Mouse (Mus musculus) kidney, embryonic 16.5 days (tissue): ENCODE results near the gene C2. TPM values are rescaled to one million over a fixed set of nuclear protein-coding genes. Genes with fewer than 3 reads are reported as not detected.
A peak's percentile ranks its signal among the peaks of the same experiment; 100 is the strongest.

ENCODE experiments used
- ATAC-seq: fragments of 200-750 bp; cut with Nextera tagmentation; 2 replicates; pipeline ENCODE4 v1.8.0; 2017; ENCODE audit warnings: moderate TSS enrichment; ENCODE audit not compliant: low FRiP score, low TSS enrichment
- H3K27ac ChIP-seq: fragments of 300-500 bp; sonication (generic); 2 replicates; pipeline ENCODE4 v1.5.1; 2014; ENCODE audit warnings: low read length
- H3K27me3 ChIP-seq: fragments of 300-500 bp; sonication (generic); 2 replicates; pipeline ENCODE4 v1.6.1; 2014; ENCODE audit warnings: low read length, control low read depth, mixed read lengths; ENCODE audit not compliant: insufficient read depth
- H3K36me3 ChIP-seq: fragments of 300-500 bp; sonication (generic); 2 replicates; pipeline ENCODE4 v1.6.1; 2014; ENCODE audit warnings: low read length, control low read depth, mixed read lengths; ENCODE audit not compliant: insufficient read depth
- H3K4me1 ChIP-seq: fragments of 300-500 bp; sonication (generic); 2 replicates; pipeline ENCODE4 v1.6.1; 2014; ENCODE audit warnings: low read length, control low read depth, mixed read lengths; ENCODE audit not compliant: insufficient read depth
- H3K4me2 ChIP-seq: fragments of 300-500 bp; sonication (generic); replicated peaks from 2 replicates; pipeline ENCODE4 v1.6.1; 2014; ENCODE audit warnings: low read depth, low read length
- H3K4me3 ChIP-seq: fragments of 300-500 bp; sonication (generic); 2 replicates; pipeline ENCODE4 v1.5.1; 2014; ENCODE audit warnings: mild to moderate bottlenecking, low read length
- H3K9ac ChIP-seq: fragments of 300-500 bp; sonication (generic); replicated peaks from 2 replicates; pipeline ENCODE4 v1.6.1; 2014; ENCODE audit warnings: low read length
- H3K9me3 ChIP-seq: fragments of 300-500 bp; sonication (generic); 2 replicates; pipeline ENCODE4 v1.6.1; 2016; ENCODE audit warnings: low read length, control low read depth
- WGBS: fragments of 180-500 bp; shearing (Covaris S2); extraction: QIAGEN DNeasy Blood & Tissue Kit; methylation state at CpG from one replicate; pipeline ENCODE4 v1.1.7; 2014; 5-methylcytosine and 5-hydroxymethylcytosine counted together
- polyA plus RNA-seq: library from polyadenylated mRNA; unstranded; fragments of >200 nt; fragmentation: Nextera tagmentation; extraction: Ambion mirVana; gene quantifications from 2 replicates; pipeline ENCODE4 v1.2.1, GENCODE M21; 2015

The C2 gene
- polyA plus RNA-seq = 4.6 and 5.7 TPM in 2 replicates

DNA sequence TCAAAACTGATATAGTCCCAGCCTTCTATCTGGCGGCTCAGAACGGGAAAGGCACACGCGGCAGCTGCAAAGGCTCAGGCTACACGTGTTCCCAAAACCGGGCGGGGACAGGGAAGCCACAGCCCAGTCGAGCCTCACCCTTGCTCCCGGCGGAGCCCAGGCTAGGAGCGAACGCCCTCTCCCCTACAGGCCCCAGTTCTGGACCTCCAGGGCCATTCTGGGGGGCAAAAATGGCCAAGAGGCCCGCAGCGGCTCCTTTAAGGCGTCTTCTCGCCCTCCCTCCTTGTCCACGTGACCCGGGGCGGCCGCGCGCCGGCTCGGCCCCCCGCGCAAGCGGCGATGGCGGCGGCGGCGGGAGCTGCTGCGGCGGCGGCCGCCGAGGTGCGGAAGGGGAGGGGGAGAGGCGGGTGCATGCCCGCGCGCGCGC is at the start of gene C2, which contains the start of gene Ehmt2:
C2 (minus strand) TSS at position 106 of the 427 bp plus-strand sequence.
Ehmt2 (plus strand) TSS at position 310 of the 427 bp plus-strand sequence.
- Histone ChIP-seq H3K27ac (peak within 1 kb of the TSS; percentile 98), H3K9me3 (no peaks in the 10 kb centered on the region), H3K36me3 (peaks cover 25% of the 10 kb centered on the region), H3K27me3 (no peaks in the 10 kb centered on the region), H3K9ac (peak within 1 kb of the TSS; percentile 99), H3K4me2 (peak within 1 kb of the TSS; percentile 87), H3K4me3 (peak within 1 kb of the TSS; percentile 94), H3K4me1 (peaks cover 41% of the 10 kb centered on the region)
- WGBS = 1% methylated on average over 39 of the region's 44 CpGs
- peak; percentile 40 for ATAC-seq

DNA sequence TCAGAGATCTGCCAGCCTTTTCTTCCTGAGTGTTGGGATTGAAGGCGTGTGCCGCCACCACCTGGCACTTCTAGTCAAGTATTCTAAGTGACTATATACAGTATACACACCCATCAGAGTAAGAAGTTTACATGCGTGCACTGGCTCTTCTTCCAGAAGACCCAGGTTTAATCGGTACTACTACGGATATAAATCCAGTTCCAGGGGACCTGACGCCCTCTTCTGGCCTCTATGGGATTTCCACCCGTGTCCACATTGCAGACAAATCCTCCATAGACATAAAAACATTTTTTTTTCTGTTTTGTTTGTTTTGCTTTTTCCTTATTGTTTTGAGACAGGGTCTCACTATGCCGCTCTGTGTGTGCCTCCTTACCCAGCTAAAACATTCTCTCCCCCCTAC is 49.5 kb upstream of the C2 start:
- Histone ChIP-seq H3K9ac (no peak overlapping the region), H3K27ac (no peak overlapping the region; the same call in 1 of the 2 replicates), H3K36me3 (peaks cover 21% of the 10 kb centered on the region), H3K4me3 (no peak overlapping the region), H3K27me3 (no peaks in the 10 kb centered on the region), H3K9me3 (no peaks in the 10 kb centered on the region), H3K4me2 (no peak overlapping the region), H3K4me1 (peaks cover 9% of the 10 kb centered on the region)
- 23% methylated on average over 8 of the region's 8 CpGs for WGBS
- no peak for ATAC-seq

GRCm38 (mm10) chr17:34946486-34947140 is 48.5 kb upstream of the C2 start:
- Histone ChIP-seq H3K4me1 (peaks cover 11% of the 10 kb centered on the region), H3K27me3 (no peaks in the 10 kb centered on the region), H3K9ac (no peak overlapping the region), H3K4me3 (no peak overlapping the region), H3K9me3 (no peaks in the 10 kb centered on the region), H3K27ac (peak overlapping the region; percentile 45; the same call in 1 of the 2 replicates), H3K36me3 (peaks cover 21% of the 10 kb centered on the region), H3K4me2 (no peak overlapping the region)
- 76% methylated on average over 5 of the region's 5 CpGs for WGBS
- 0 out of 2 replicates have a peak, but pooled peaks have one; percentile 27 for ATAC-seq

DNA sequence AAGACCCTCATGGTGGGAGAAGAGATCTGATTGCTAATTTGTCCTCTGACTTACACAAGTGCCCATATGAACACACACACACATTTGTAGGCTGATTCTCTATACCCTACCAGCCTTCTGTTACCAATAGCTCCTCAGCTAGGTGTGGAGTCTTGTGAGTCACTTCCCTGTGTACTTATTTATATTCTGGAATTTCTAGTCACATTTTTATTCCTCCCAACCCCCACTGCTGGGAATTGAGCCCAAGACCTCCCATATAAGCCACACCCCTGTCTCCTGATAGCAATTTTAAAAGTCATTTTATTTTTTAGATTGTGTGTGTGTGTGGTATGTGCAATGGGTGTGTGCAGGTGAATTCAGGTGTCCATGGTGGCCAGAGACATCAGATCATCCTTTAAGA is 46.3 kb upstream of the C2 start:
- no peak overlapping the region for H3K27ac ChIP-seq
- H3K36me3 ChIP-seq = peaks cover 3% of the 10 kb centered on the region; the same call in 1 of the 2 replicates
- no peak for ATAC-seq

GRCm38 (mm10) chr17:34943128-34943815 is 45.2 kb upstream of the C2 start:
- Histone ChIP-seq H3K9ac (no peak overlapping the region), H3K27me3 (no peaks in the 10 kb centered on the region), H3K36me3 (no peaks in the 10 kb centered on the region), H3K27ac (no peak overlapping the region), H3K4me1 (peaks cover 3% of the 10 kb centered on the region; the same call in 1 of the 2 replicates), H3K4me3 (no peak overlapping the region), H3K4me2 (no peak overlapping the region), H3K9me3 (no peaks in the 10 kb centered on the region)
- ATAC-seq = no peak
- WGBS = 85% methylated on average over 4 of the region's 4 CpGs

More for the DNA sequence above, 46.3 kb upstream of the C2 start:
- Histone ChIP-seq H3K4me2 (no peak overlapping the region), H3K4me3 (no peak overlapping the region), H3K27me3 (no peaks in the 10 kb centered on the region), H3K9me3 (no peaks in the 10 kb centered on the region), H3K4me1 (peaks cover 3% of the 10 kb centered on the region; the same call in 1 of the 2 replicates), H3K9ac (no peak overlapping the region)

DNA sequence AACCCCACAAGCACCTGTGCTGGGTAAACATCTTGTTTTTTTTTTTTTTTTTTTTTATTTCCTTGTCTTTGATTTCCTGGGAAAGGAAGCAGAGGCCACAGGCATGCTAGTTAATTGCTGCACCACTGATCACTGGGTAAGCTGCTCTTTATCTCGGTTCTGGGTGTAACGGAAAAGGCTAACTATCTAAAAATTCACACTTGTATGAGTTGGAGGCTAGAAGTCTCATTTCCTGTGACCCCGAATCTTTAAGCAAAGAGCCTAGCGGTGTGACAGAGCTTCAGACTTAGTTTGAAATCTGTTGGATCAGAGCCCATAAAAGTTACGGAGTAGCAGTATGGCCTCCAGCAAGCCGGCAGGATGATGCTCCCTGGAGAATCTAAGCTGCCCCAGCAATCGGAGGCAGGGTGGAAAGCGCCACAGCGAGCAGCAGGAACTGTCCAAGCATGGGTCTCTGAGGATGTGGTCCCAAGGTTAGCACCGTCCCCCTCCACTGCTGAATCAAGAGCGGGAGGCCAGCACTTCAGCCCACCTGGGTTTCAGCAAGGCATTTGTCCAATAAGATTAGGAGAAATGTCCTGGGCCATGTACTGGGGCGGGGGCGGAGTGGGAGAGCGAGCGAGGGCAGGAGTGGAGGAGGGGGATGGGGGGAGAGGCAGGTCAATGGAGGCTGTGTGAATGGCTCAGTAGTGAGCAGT is 43.4 kb upstream of the C2 start:
- Histone ChIP-seq H3K4me2 (peak overlapping the region; percentile 64), H3K9ac (peak overlapping the region; percentile 58), H3K9me3 (no peaks in the 10 kb centered on the region), H3K27me3 (no peaks in the 10 kb centered on the region), H3K4me1 (peaks cover 3% of the 10 kb centered on the region; the same call in 1 of the 2 replicates), H3K4me3 (peak overlapping the region; percentile 36), H3K36me3 (no peaks in the 10 kb centered on the region), H3K27ac (peak overlapping the region; percentile 31; the same call in 1 of the 2 replicates)
- ATAC-seq = peak; percentile 43; the same call in 1 of the 2 replicates
- WGBS = 5% methylated on average over 13 of the region's 15 CpGs

DNA sequence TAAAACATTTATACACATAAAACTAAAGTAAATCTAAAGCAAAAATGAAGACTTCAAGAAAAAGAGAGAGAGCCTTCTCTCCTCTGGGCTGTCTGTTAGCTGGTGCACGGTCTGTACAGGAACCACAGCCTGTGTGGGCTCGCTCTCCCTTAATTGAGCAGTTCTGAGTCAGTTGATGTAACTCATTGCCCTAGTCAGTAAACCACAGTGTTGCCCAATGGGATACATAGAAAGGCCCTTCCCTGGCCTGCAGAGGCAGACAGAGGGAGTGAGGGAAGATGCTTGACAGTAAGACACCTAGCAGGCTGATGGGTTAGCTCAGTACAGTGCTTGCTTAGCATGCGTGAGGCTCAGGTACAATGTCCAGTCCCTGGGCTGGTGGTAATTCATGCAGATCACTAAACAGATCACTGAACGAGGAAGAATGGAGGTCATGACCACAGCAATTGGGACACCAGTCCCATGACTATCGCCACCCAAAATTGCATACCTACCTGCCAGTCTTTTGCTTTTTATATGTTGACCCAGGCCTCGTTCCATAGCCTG is 40.0 kb upstream of the C2 start:
- H3K4me2 ChIP-seq = no peak overlapping the region
- H3K9me3 ChIP-seq = no peaks in the 10 kb centered on the region
- no peak overlapping the region for H3K9ac ChIP-seq
- H3K36me3 ChIP-seq = no peaks in the 10 kb centered on the region
- no peaks in the 10 kb centered on the region for H3K27me3 ChIP-seq
- peaks cover 10% of the 10 kb centered on the region for H3K4me1 ChIP-seq
- WGBS = 72% methylated on average over 6 of the region's 6 CpGs
- no peak overlapping the region for H3K4me3 ChIP-seq
- H3K27ac ChIP-seq = no peak overlapping the region
- no peak for ATAC-seq

- H3K27ac ChIP-seq = no peak overlapping the region
- no peak overlapping the region for H3K4me3 ChIP-seq
- no peak overlapping the region for H3K9ac ChIP-seq
- H3K4me1 ChIP-seq = peaks cover 14% of the 10 kb centered on the region
- WGBS = 45% methylated on average over 8 of the region's 8 CpGs
- peak overlapping the region; percentile 34; the same call in 1 of the 2 replicates for H3K4me2 ChIP-seq
- H3K27me3 ChIP-seq = no peaks in the 10 kb centered on the region
- no peaks in the 10 kb centered on the region for H3K9me3 ChIP-seq
- H3K36me3 ChIP-seq = no peaks in the 10 kb centered on the region
- no peak for ATAC-seq
Observed at GRCm38 (mm10) chr17:34934830-34935229, 36.8 kb upstream of the C2 start.

DNA sequence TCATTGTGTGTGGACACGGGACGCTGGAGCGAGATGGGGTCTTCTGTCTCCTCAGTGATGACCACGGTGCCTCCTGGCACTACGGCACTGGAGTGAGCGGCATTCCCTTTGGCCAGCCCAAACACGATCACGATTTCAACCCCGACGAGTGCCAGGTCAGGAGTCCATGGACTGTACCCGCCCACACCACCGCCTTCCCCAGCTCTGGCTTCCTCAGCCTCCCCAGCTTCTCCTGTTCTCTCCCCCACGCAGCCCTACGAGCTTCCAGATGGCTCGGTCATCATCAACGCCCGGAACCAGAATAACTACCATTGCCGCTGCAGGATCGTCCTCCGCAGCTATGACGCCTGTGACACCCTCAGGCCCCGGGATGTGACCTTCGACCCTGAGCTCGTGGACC is 36.0 kb upstream of the C2 start:
- Histone ChIP-seq H3K4me1 (peaks cover 14% of the 10 kb centered on the region), H3K27ac (no peak overlapping the region), H3K4me3 (no peak overlapping the region), H3K4me2 (peak overlapping the region; percentile 34), H3K9ac (no peak overlapping the region), H3K36me3 (no peaks in the 10 kb centered on the region), H3K9me3 (no peaks in the 10 kb centered on the region), H3K27me3 (no peaks in the 10 kb centered on the region)
- 56% methylated on average over 24 of the region's 24 CpGs for WGBS
- ATAC-seq = no peak
